Mouse (Mus musculus) liver, adult 2 months (tissue): Measurements from ENCODE around the gene Nphp4. TPM values are rescaled to one million over a fixed set of nuclear protein-coding genes. Genes with fewer than 3 reads are reported as not detected.

Experiments
- DNase-seq: peaks from one replicate; pipeline ENCODE4 v3.0.0-alpha.2; 2011; ENCODE audit warnings: low read depth, low spot score; ENCODE audit errors: extremely low read depth
- H3K27ac ChIP-seq: fragments of 200-500 bp; replicated peaks from 2 replicates; pipeline ENCODE4 v1.5.1; 2012; ENCODE audit warnings: low read depth, mild to moderate bottlenecking, control low read depth, inconsistent platforms, low read length; ENCODE audit not compliant: insufficient read depth
- H3K27me3 ChIP-seq: fragments of 200-500 bp; 2 replicates; pipeline ENCODE4 v1.6.1; 2012; ENCODE audit warnings: mild to moderate bottlenecking, moderate library complexity, low read length, inconsistent platforms; ENCODE audit not compliant: control insufficient read depth, insufficient read depth
- H3K36me3 ChIP-seq: fragments of 200-500 bp; 2 replicates; pipeline ENCODE4 v1.6.1; 2012; ENCODE audit warnings: low read length, inconsistent platforms; ENCODE audit not compliant: control insufficient read depth, insufficient read depth
- H3K4me1 ChIP-seq: fragments of 200-500 bp; 2 replicates; pipeline ENCODE4 v1.6.1; 2011; ENCODE audit warnings: low read length; ENCODE audit not compliant: control insufficient read depth, insufficient read depth
- H3K4me3 ChIP-seq: fragments of 200-500 bp; 2 replicates; pipeline ENCODE4 v1.5.1; 2011; ENCODE audit warnings: low read depth, mild to moderate bottlenecking, control low read depth, low read length, moderate library complexity; ENCODE audit not compliant: insufficient read depth
- H3K79me2 ChIP-seq: fragments of 200-500 bp; 2 replicates; pipeline ENCODE4 v1.6.1; 2012; ENCODE audit warnings: inconsistent platforms, mild to moderate bottlenecking, low read length, moderate library complexity; ENCODE audit not compliant: control insufficient read depth, insufficient read depth
- H3K9ac ChIP-seq: fragments of 200-500 bp; 2 replicates; pipeline ENCODE4 v1.6.1; 2012; ENCODE audit warnings: low read depth, mild to moderate bottlenecking, control low read depth, inconsistent platforms, low read length
- CTCF ChIP-seq: fragments of 200-500 bp; IDR thresholded peaks from 2 replicates; pipeline ENCODE4 v1.5.1; 2011; ENCODE audit warnings: low read depth, low read length, control low read depth
- POLR2A ChIP-seq: fragments of 200-500 bp; IDR thresholded peaks from 2 replicates; pipeline ENCODE4 v1.6.1; 2011; ENCODE audit warnings: low read length, control low read depth; ENCODE audit not compliant: insufficient read depth; ENCODE audit errors: extremely low read depth
- WGBS: fragments of 180-500 bp; shearing (Covaris S2); methylation state at CpG from one replicate; pipeline ENCODE4 v1.1.7; 2018; 5-methylcytosine and 5-hydroxymethylcytosine counted together
- polyA plus RNA-seq: library from polyadenylated mRNA; depleted of rRNA; stranded (reverse); fragments of >200 nt; gene quantifications from 2 replicates; pipeline ENCODE4 v1.2.3, GENCODE M21; 2012
- total RNA-seq: library from RNA; depleted of rRNA; stranded (reverse); fragments of >200 nt; gene quantifications from 2 replicates; pipeline ENCODE4 v1.2.3, GENCODE M21; 2014

Gene Nphp4
- total and polyA plus RNA-seq, 2 experiments, result 0.04 TPM; not detected in 1

GRCm38 (mm10) chr4:152480426-152480825 is 3.9 kb downstream of the Nphp4 start:
- no peaks in the 10 kb centered on the region for H3K79me2 ChIP-seq
- no peaks in the 10 kb centered on the region for H3K36me3 ChIP-seq
- H3K4me3 ChIP-seq, result no peak overlapping the region
- peaks cover 5% of the 10 kb centered on the region; the same call in 1 of the 2 replicates for H3K27me3 ChIP-seq
- no peak for DNase-seq
- no peaks in the 10 kb centered on the region for H3K4me1 ChIP-seq
- no peak overlapping the region for H3K27ac ChIP-seq
- no peak for TF ChIP-seq POLR2A
- no peak for TF ChIP-seq CTCF
- 51% methylated on average over 8 of the region's 8 CpGs for WGBS
- H3K9ac ChIP-seq, result no peak overlapping the region

GRCm38 (mm10) chr4:152488046-152488445 is 11.5 kb downstream of the Nphp4 start:
- Histone ChIP-seq H3K4me3 (no peak overlapping the region), H3K9ac (no peak overlapping the region), H3K36me3 (no peaks in the 10 kb centered on the region), H3K27me3 (no peaks in the 10 kb centered on the region), H3K79me2 (no peaks in the 10 kb centered on the region), H3K27ac (no peak overlapping the region), H3K4me1 (no peaks in the 10 kb centered on the region)
- 76% methylated on average over 10 of the region's 10 CpGs for WGBS
- DNase-seq, result no peak
- TF ChIP-seq POLR2A, result no peak
- no peak for TF ChIP-seq CTCF

- Histone ChIP-seq H3K4me1 (no peaks in the 10 kb centered on the region), H3K79me2 (no peaks in the 10 kb centered on the region), H3K36me3 (no peaks in the 10 kb centered on the region), H3K4me3 (no peak overlapping the region), H3K9ac (no peak overlapping the region), H3K27ac (no peak overlapping the region), H3K27me3 (no peaks in the 10 kb centered on the region)
- TF ChIP-seq POLR2A (no peak), CTCF (no peak)
- no peak for DNase-seq
- 89% methylated on average over 14 of the region's 14 CpGs for WGBS
These were observed 13.8 kb downstream of the Nphp4 start for GRCm38 (mm10) chr4:152490311-152490710.

- Histone ChIP-seq H3K4me1 (no peaks in the 10 kb centered on the region), H3K9ac (no peak overlapping the region), H3K36me3 (no peaks in the 10 kb centered on the region), H3K4me3 (no peak overlapping the region), H3K27me3 (no peaks in the 10 kb centered on the region), H3K27ac (no peak overlapping the region), H3K79me2 (no peaks in the 10 kb centered on the region)
- peak; percentile 69 for TF ChIP-seq CTCF
- no peak for TF ChIP-seq POLR2A
- 55% methylated on average over 15 of the region's 15 CpGs for WGBS
- no peak for DNase-seq
These were observed 14.9 kb downstream of the Nphp4 start for GRCm38 (mm10) chr4:152491250-152491899.

- Histone ChIP-seq H3K79me2 (no peaks in the 10 kb centered on the region), H3K4me3 (no peak overlapping the region), H3K27ac (no peak overlapping the region), H3K9ac (no peak overlapping the region), H3K36me3 (no peaks in the 10 kb centered on the region), H3K4me1 (no peaks in the 10 kb centered on the region), H3K27me3 (no peaks in the 10 kb centered on the region)
- DNase-seq, result no peak
- WGBS, result 38% methylated on average over 20 of the region's 20 CpGs
- no peak for TF ChIP-seq CTCF
- no peak for TF ChIP-seq POLR2A
These were observed 17.9 kb downstream of the Nphp4 start for GRCm38 (mm10) chr4:152494360-152494879.

GRCm38 (mm10) chr4:152512221-152512925 is 35.9 kb downstream of the Nphp4 start:
- no peak overlapping the region for H3K4me3 ChIP-seq
- no peaks in the 10 kb centered on the region for H3K36me3 ChIP-seq
- 81% methylated on average over 18 of the region's 18 CpGs for WGBS
- TF ChIP-seq POLR2A, result no peak
- no peak for TF ChIP-seq CTCF
- H3K9ac ChIP-seq, result no peak overlapping the region
- H3K27ac ChIP-seq, result no peak overlapping the region
- H3K27me3 ChIP-seq, result no peaks in the 10 kb centered on the region
- no peaks in the 10 kb centered on the region for H3K79me2 ChIP-seq
- DNase-seq, result no peak
- H3K4me1 ChIP-seq, result no peaks in the 10 kb centered on the region
